Mouse (Mus musculus): ENCODE measurements at regions not wholly inside any gene's neighbourhood (a gene's known extent, or its start where the extent isn't known, plus 50 kb on each side); places are given as distances from the start of the nearest gene placed in this dataset.

DNA sequence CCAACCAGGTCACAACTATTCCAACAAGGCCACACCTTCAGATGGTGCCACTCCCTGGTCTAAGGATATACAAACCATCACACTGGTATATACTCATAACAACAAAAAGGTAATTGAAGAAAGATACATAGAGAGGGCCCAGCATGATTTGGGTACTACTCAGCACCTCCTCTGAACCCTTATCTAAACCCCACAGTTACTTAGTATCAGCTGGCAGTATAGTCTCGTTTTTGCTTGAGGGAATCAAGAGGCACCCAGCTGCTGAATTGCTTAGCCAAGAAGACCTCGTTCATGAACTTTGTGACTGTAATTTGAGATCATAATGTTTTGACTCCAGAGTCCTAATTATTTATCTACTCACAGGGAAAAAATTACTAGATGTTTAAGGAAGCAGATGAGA, 175.6 kb upstream of the Crbn start:
- no peaks in the 10 kb centered on the region for H3K4me1 ChIP-seq (ENCODE audit: insufficient read depth, low read length)
- no peaks in the 10 kb centered on the region for H3K9me3 ChIP-seq (ENCODE audit: low read length)
- no peaks in the 10 kb centered on the region for H3K36me3 ChIP-seq (ENCODE audit: insufficient read depth, low read length)
- no peaks in the 10 kb centered on the region for H3K27me3 ChIP-seq (ENCODE audit: insufficient read depth, low read length)
- no peak for DNase-seq (ENCODE audit: low spot score)
- 72% methylated on average over 2 of the region's 2 CpGs for WGBS
- no peak overlapping the region for H3K9ac ChIP-seq (replicated peaks; ENCODE audit: low read length)
- no peak for TF ChIP-seq CTCF (IDR thresholded peaks at IDR 0.05; ENCODE audit: low read depth)
- H3K27ac ChIP-seq: no peak overlapping the region
- H3K4me2 ChIP-seq (ENCODE audit: low read depth, low read length): no peak overlapping the region
- no peak for ATAC-seq
- no peak overlapping the region for H3K4me3 ChIP-seq (ENCODE audit: low read length)

DNA sequence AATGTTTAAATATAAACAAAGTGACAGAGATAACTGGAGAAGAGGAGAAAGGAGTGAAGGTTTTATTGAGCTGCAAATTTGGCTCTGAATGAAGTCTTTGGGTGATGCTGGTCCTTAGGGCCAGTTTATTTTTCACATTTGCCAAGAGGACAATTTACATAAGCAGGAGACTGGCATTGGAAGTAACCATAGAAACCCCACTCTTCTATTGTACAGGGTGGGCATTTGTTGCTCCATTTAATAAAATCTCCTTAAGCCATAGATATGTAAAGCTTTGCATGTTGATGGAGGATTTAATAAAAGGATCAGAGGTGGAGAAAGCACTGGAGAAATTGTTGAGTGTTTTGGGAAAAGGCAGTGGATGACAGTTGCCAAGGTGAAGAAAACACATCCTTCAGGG, 178.8 kb upstream of the Crbn start:
- ATAC-seq (no peak), DNase-seq (ENCODE audit: low spot score) (no peak)
- TF ChIP-seq CTCF (IDR thresholded peaks at IDR 0.05; ENCODE audit: low read depth): no peak
- Histone ChIP-seq H3K27ac (no peak overlapping the region), H3K36me3 (ENCODE audit: insufficient read depth, low read length) (no peaks in the 10 kb centered on the region), H3K4me2 (ENCODE audit: low read depth, low read length) (no peak overlapping the region), H3K9ac (replicated peaks; ENCODE audit: low read length) (no peak overlapping the region), H3K4me3 (ENCODE audit: low read length) (no peak overlapping the region), H3K9me3 (ENCODE audit: low read length) (no peaks in the 10 kb centered on the region), H3K4me1 (ENCODE audit: insufficient read depth, low read length) (no peaks in the 10 kb centered on the region), H3K27me3 (ENCODE audit: insufficient read depth, low read length) (no peaks in the 10 kb centered on the region)

DNA sequence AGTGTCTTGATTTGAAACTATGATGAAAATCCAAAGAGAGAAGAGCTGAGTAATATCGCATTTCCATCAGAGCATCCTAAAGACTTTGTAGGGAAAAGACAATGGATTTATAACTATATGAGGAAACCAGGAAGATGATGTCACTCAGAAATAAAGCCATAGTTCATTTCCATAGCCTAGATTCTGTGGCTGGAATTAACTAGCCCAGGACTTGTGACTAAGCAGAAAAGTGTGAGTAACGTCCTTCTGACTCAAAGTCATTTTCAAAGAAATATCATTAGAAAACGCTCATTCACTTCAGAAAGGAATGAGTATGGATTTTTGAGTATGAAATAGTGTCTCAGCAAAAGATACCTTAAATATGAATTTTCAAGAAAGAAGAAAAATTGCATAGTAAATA, 179.9 kb upstream of the Crbn start:
- Histone ChIP-seq H3K4me2 (ENCODE audit: low read depth, low read length) (no peak overlapping the region), H3K4me1 (ENCODE audit: insufficient read depth, low read length) (no peaks in the 10 kb centered on the region), H3K27ac (no peak overlapping the region), H3K9me3 (ENCODE audit: low read length) (no peaks in the 10 kb centered on the region), H3K4me3 (ENCODE audit: low read length) (no peak overlapping the region), H3K27me3 (ENCODE audit: insufficient read depth, low read length) (no peaks in the 10 kb centered on the region), H3K9ac (replicated peaks; ENCODE audit: low read length) (no peak overlapping the region), H3K36me3 (ENCODE audit: insufficient read depth, low read length) (no peaks in the 10 kb centered on the region)
- ATAC-seq (no peak), DNase-seq (ENCODE audit: low spot score) (no peak)
- TF ChIP-seq CTCF (IDR thresholded peaks at IDR 0.05; ENCODE audit: low read depth): no peak
- 72% methylated on average over 3 of the region's 3 CpGs for WGBS

DNA sequence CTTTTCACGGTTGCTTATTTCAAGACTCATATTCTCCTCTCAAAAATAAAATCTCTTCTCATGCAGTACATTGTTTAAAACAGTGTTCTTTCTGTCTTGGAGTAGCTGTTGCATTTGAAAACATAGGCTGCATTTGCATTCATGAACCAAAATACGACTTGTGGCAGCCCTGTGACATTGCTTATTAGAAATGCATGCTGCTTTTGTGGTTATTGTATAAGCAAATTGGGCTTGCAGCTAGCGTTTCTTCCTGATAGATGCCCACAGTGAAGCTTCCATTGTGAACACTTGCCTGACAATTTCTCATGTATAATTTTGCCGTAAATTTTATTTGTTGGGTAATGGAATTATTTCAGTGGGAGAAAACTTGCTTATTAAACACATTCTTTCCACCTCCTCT, 180.3 kb upstream of the Crbn start:
- H3K9ac ChIP-seq (replicated peaks; ENCODE audit: low read length): no peak overlapping the region
- 0 out of 2 replicates have a peak overlapping the region, but pooled peaks have one; percentile 11 for H3K4me2 ChIP-seq (ENCODE audit: low read depth, low read length)
- ATAC-seq (no peak), DNase-seq (ENCODE audit: low spot score) (peak; percentile 10)
- H3K4me3 ChIP-seq (ENCODE audit: low read length): no peak overlapping the region
- no peak overlapping the region for H3K27ac ChIP-seq
- 19% methylated on average over 4 of the region's 4 CpGs for WGBS
- no peaks in the 10 kb centered on the region for H3K9me3 ChIP-seq (ENCODE audit: low read length)
- 0 out of 2 replicates have a peak, but pooled peaks have one; percentile 12 for TF ChIP-seq CTCF (IDR thresholded peaks at IDR 0.05; ENCODE audit: low read depth)
- no peaks in the 10 kb centered on the region for H3K36me3 ChIP-seq (ENCODE audit: insufficient read depth, low read length)
- no peaks in the 10 kb centered on the region for H3K4me1 ChIP-seq (ENCODE audit: insufficient read depth, low read length)
- no peaks in the 10 kb centered on the region for H3K27me3 ChIP-seq (ENCODE audit: insufficient read depth, low read length)

DNA sequence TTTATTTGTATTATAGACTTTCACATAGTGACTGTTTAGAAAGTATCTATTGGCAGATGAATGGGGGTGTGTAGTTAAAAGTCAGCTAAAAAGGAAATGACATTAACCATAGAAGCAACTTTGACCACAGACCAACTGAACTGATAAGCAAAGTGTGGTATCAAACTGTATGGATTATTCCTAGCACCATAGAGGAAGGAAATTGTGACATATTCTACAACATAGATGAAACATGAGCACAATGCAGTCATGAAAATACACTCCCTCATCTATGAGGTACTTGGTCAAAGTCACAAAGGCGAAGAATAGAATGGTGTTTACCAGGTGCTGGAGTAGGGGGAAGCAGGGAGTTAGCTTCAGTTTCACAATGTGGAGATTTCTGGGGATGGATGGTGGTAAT, 181.4 kb upstream of the Crbn start:
- no peaks in the 10 kb centered on the region for H3K27me3 ChIP-seq (ENCODE audit: insufficient read depth, low read length)
- H3K9ac ChIP-seq (replicated peaks; ENCODE audit: low read length): no peak overlapping the region

DNA sequence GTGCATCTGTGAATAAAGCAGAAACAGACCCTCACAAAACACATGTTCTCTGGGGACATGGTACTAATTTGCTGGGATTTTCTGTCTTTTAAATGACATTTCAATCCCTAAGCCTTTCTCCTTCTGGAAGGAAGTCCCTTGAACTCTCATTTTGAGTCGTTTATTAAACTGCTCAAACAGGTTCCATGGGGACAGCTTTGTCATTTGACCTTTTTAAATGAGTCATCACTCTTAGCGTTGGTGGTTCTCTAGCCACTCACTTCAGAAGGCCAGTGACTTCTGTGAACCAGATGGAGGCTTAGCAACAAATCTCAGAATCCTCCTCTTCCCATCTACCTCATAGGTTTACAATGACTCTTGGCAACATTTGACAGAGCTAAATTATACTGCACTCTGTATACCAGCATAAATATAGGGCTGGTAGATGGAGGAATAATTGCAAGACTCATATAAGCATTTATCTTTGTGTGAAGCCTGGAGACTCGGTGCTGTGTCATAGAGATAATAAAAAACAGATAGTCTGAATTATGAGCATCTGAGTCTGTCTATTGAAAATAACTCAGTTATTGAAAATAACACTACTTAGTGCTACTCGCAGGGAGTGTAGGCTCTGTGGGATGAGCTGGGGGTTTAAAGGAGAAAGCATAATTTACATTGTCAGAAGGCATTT, 185.4 kb upstream of the Crbn start:
- Histone ChIP-seq H3K4me3 (ENCODE audit: low read length) (no peak overlapping the region), H3K4me2 (ENCODE audit: low read depth, low read length) (no peak overlapping the region), H3K27ac (no peak overlapping the region), H3K9ac (replicated peaks; ENCODE audit: low read length) (no peak overlapping the region), H3K9me3 (ENCODE audit: low read length) (no peaks in the 10 kb centered on the region), H3K4me1 (ENCODE audit: insufficient read depth, low read length) (no peaks in the 10 kb centered on the region), H3K36me3 (ENCODE audit: insufficient read depth, low read length) (no peaks in the 10 kb centered on the region), H3K27me3 (ENCODE audit: insufficient read depth, low read length) (no peaks in the 10 kb centered on the region)
- ATAC-seq (no peak), DNase-seq (ENCODE audit: low spot score) (no peak)
- 64% methylated on average over 4 of the region's 4 CpGs for whole genome bisulfite sequencing
- no peak for TF ChIP-seq CTCF (IDR thresholded peaks at IDR 0.05; ENCODE audit: low read depth)

More for the DNA sequence above, 181.4 kb upstream of the Crbn start:
- H3K4me2 ChIP-seq (ENCODE audit: low read depth, low read length): no peak overlapping the region
- H3K4me3 ChIP-seq (ENCODE audit: low read length): no peak overlapping the region
- H3K36me3 ChIP-seq (ENCODE audit: insufficient read depth, low read length): no peaks in the 10 kb centered on the region
- WGBS: 100% methylated on average over 1 of the region's 1 CpGs
- H3K27ac ChIP-seq: no peak overlapping the region
- ATAC-seq (no peak), DNase-seq (ENCODE audit: low spot score) (no peak)
- H3K4me1 ChIP-seq (ENCODE audit: insufficient read depth, low read length): no peaks in the 10 kb centered on the region
- TF ChIP-seq CTCF (IDR thresholded peaks at IDR 0.05; ENCODE audit: low read depth): no peak
- H3K9me3 ChIP-seq (ENCODE audit: low read length): no peaks in the 10 kb centered on the region

DNA sequence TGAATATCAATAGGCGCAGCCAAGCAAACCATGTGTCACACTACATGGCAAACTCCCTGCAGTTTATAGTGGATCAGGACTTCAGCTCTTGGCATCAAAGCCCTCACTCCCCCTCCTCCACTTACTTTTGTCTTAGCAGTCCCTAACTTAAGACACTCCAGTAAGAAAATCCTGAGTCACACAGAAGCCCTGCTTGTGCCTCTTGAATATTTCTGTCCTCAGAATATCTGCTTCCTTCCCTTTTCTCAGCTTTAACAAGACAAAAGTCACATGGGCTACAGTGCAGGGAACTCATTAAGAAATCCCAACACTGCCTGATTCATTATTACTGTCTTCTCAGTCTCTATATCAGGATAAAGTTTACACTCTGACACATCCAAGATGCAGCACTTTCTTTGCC, 191.7 kb upstream of the Crbn start:
- no peak overlapping the region for H3K4me3 ChIP-seq (ENCODE audit: low read length)
- no peak for DNase-seq (ENCODE audit: low spot score)
- no peaks in the 10 kb centered on the region for H3K27me3 ChIP-seq (ENCODE audit: insufficient read depth, low read length)
- H3K4me1 ChIP-seq (ENCODE audit: insufficient read depth, low read length): no peaks in the 10 kb centered on the region
- no peak overlapping the region for H3K4me2 ChIP-seq (ENCODE audit: low read depth, low read length)
- WGBS: 82% methylated on average over 1 of the region's 1 CpGs
- no peak overlapping the region for H3K9ac ChIP-seq (replicated peaks; ENCODE audit: low read length)
- no peak for ATAC-seq
- no peak for TF ChIP-seq CTCF (IDR thresholded peaks at IDR 0.05; ENCODE audit: low read depth)
- H3K36me3 ChIP-seq (ENCODE audit: insufficient read depth, low read length): no peaks in the 10 kb centered on the region
- no peaks in the 10 kb centered on the region for H3K9me3 ChIP-seq (ENCODE audit: low read length)
- H3K27ac ChIP-seq: no peak overlapping the region

Data from hindbrain, postnatal 0 days (tissue).